Mouse (Mus musculus) midbrain, postnatal 0 days (tissue): ENCODE measurements around the gene Ccnt1. TPM values are rescaled to one million over a fixed set of nuclear protein-coding genes. Genes with fewer than 3 reads are reported as not detected.

Source experiments
- ATAC-seq: fragments of 200-750 bp; cut with Nextera tagmentation; 2 replicates; pipeline ENCODE4 v1.8.0; 2017; ENCODE audit warnings: moderate number of reproducible peaks, mild to moderate bottlenecking, moderate TSS enrichment, moderate library complexity; ENCODE audit not compliant: low FRiP score
- DNase-seq: peaks from one replicate; pipeline ENCODE4 v3.0.0-alpha.2; 2015; ENCODE audit warnings: low spot score
- H3K27ac ChIP-seq: fragments of 300-500 bp; sonication (generic); 2 replicates; pipeline ENCODE4 v1.5.1; 2014; ENCODE audit warnings: low read depth, mild to moderate bottlenecking, low read length, mixed read lengths
- H3K27me3 ChIP-seq: fragments of 300-500 bp; sonication (generic); 2 replicates; pipeline ENCODE4 v1.6.1; 2014; ENCODE audit warnings: low read length, control low read depth, mixed read lengths; ENCODE audit not compliant: insufficient read depth
- H3K36me3 ChIP-seq: fragments of 300-500 bp; sonication (generic); 2 replicates; pipeline ENCODE4 v1.6.1; 2014; ENCODE audit warnings: low read length, control low read depth, mixed read lengths; ENCODE audit not compliant: insufficient read depth
- H3K4me1 ChIP-seq: fragments of 300-500 bp; sonication (generic); 2 replicates; pipeline ENCODE4 v1.6.1; 2014; ENCODE audit warnings: mild to moderate bottlenecking, control low read depth, antibody characterized with exemption, low read length, mixed read lengths; ENCODE audit not compliant: insufficient read depth
- H3K4me2 ChIP-seq: fragments of 300-500 bp; sonication (generic); 2 replicates; pipeline ENCODE4 v1.6.1; 2014; ENCODE audit warnings: low read depth, mild to moderate bottlenecking, low read length, mixed read lengths; ENCODE audit not compliant: poor library complexity, severe bottlenecking
- H3K4me3 ChIP-seq: fragments of 300-500 bp; sonication (generic); 2 replicates; pipeline ENCODE4 v1.5.1; 2014; ENCODE audit warnings: low read depth, mild to moderate bottlenecking, low read length, moderate library complexity
- H3K9ac ChIP-seq: fragments of 300-500 bp; sonication (generic); replicated peaks from 2 replicates; pipeline ENCODE4 v1.6.1; 2014; ENCODE audit warnings: mild to moderate bottlenecking, low read length, moderate library complexity, mixed read lengths; ENCODE audit not compliant: poor library complexity, severe bottlenecking
- H3K9me3 ChIP-seq: fragments of 300-500 bp; sonication (generic); 2 replicates; pipeline ENCODE4 v1.6.1; 2016; ENCODE audit warnings: low read length, control low read depth
- CTCF ChIP-seq: IDR thresholded peaks from 2 replicates; pipeline ENCODE4 v1.5.1; 2016; ENCODE audit warnings: antibody characterized with exemption, mild to moderate bottlenecking
- WGBS: fragments of 180-500 bp; shearing (Covaris S2); extraction: QIAGEN DNeasy Blood & Tissue Kit; methylation state at CpG from one replicate; pipeline ENCODE4 v1.1.7; 2014; 5-methylcytosine and 5-hydroxymethylcytosine counted together
- polyA plus RNA-seq: library from polyadenylated mRNA; unstranded; fragments of >200 nt; fragmentation: Nextera tagmentation; extraction: Ambion mirVana; gene quantifications from 2 replicates; pipeline ENCODE4 v1.2.1, GENCODE M21; 2015
- total RNA-seq: library from RNA; depleted of rRNA; stranded (reverse); fragments of >200 nt; gene quantifications from 2 replicates; pipeline ENCODE4 v1.2.3, GENCODE M21; 2014

Ccnt1 gene
- total and polyA plus RNA-seq, 2 experiments from 2014 or later = 36.1 to 49.7 TPM

- DNase-seq (peak; percentile 89), ATAC-seq (peak; percentile 73; the same call in 1 of the 2 replicates)
- H3K27me3 ChIP-seq = no peaks in the 10 kb centered on the region
- H3K4me1 ChIP-seq = no peaks in the 10 kb centered on the region
- no peak overlapping the region for H3K4me3 ChIP-seq
- no peaks in the 10 kb centered on the region for H3K36me3 ChIP-seq
- H3K9me3 ChIP-seq = no peaks in the 10 kb centered on the region
- H3K27ac ChIP-seq = no peak overlapping the region
- no peak overlapping the region for H3K4me2 ChIP-seq
- H3K9ac ChIP-seq = no peak overlapping the region
- TF ChIP-seq CTCF = peak; percentile 94
- 51% methylated on average over 5 of the region's 5 CpGs for WGBS
Observed at GRCm38 (mm10) chr15:98579795-98580464, 9.2 kb upstream of the Ccnt1 start.

- DNase-seq (no peak), ATAC-seq (no peak)
- no peaks in the 10 kb centered on the region for H3K9me3 ChIP-seq
- H3K27ac ChIP-seq = no peak overlapping the region
- H3K36me3 ChIP-seq = no peaks in the 10 kb centered on the region
- H3K4me1 ChIP-seq = no peaks in the 10 kb centered on the region
- no peak overlapping the region for H3K4me2 ChIP-seq
- WGBS = 76% methylated on average over 2 of the region's 2 CpGs
- no peak for TF ChIP-seq CTCF
- no peaks in the 10 kb centered on the region for H3K27me3 ChIP-seq
- no peak overlapping the region for H3K4me3 ChIP-seq
- H3K9ac ChIP-seq = no peak overlapping the region
Observed at GRCm38 (mm10) chr15:98579310-98579709, 8.6 kb upstream of the Ccnt1 start.

DNA sequence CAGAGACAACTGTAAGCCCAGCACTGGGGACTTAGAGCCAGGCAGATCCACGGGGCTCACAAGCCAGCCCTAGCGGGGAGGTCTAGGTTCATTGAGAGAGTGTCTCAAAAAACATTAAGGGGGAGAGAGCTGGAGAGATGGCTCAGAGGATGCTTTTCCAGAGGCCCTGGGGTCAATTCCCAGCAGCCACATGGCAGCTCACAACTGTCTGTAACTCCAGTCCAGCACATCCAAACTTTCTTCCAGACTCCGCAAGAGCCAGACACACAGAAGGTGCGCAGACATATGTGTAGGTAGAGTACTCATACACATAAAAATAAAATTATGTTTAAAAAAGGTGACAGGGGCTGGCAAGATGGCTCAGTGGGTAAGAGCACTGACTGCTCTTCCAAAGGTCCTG, 2.6 kb upstream of the Ccnt1 start:
- Histone ChIP-seq H3K4me3 (no peak overlapping the region), H3K9me3 (no peaks in the 10 kb centered on the region), H3K4me1 (peaks cover 5% of the 10 kb centered on the region; the same call in 1 of the 2 replicates), H3K4me2 (no peak overlapping the region), H3K9ac (no peak overlapping the region), H3K27ac (no peak overlapping the region), H3K36me3 (no peaks in the 10 kb centered on the region), H3K27me3 (no peaks in the 10 kb centered on the region)
- ATAC-seq (no peak), DNase-seq (no peak)
- 73% methylated on average over 4 of the region's 4 CpGs for WGBS
- no peak for TF ChIP-seq CTCF

DNA sequence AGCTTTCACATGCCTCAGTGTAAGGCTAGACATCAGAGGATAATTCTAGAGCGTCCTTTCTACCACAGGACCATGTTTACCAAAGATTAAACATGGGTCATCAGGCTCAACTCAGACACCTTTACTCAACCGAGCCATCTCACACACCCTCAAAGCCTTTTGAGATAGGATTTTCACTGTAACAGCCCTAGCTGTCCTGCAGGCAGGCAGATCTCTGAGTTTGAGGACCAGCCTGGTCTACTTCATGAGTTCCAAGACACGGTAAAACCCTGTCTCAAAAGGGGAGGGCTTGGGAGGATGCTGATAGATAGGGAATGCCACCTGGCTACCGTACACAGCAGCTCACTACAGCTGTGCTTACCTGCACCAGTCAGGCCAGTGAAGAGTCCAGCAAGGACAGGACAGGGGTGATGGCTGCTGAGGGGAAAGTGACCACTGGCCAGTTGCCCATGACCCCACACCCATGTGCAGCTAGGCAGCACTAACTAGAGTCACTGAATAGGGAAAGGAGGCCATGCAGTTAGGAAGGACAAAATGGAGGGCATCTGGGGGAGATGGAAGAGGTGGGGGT, 843 bp downstream of the Ccnt1 start:
- no peak for TF ChIP-seq CTCF
- Histone ChIP-seq H3K9me3 (no peaks in the 10 kb centered on the region), H3K4me2 (no peak overlapping the region), H3K36me3 (no peaks in the 10 kb centered on the region), H3K9ac (no peak overlapping the region), H3K27ac (no peak overlapping the region), H3K27me3 (no peaks in the 10 kb centered on the region), H3K4me3 (no peak overlapping the region), H3K4me1 (peaks cover 17% of the 10 kb centered on the region)
- ATAC-seq (no peak), DNase-seq (no peak)
- WGBS = 89% methylated on average over 4 of the region's 4 CpGs

DNA sequence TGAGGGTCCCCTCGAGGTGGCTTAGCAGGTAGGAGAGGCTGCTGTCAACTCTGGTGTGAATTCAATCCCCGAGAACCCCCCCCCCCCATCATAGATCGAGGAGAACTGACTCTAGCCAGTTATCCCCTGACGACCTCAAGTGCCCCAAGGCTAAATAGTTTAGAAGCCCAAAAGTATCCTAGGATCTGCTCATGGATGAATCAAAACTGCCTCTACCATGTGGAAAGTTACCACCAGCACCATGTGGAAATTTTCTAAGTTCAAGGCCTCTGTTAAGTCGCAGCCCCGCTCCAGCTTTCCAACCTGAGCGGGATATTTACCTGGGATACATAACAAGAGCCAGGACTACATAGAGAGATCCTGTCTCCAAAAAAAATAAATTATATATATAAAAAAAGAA, 1.5 kb downstream of the Ccnt1 start:
- Histone ChIP-seq H3K4me3 (peak overlapping the region; percentile 91; the same call in 1 of the 2 replicates), H3K4me1 (peaks cover 17% of the 10 kb centered on the region), H3K36me3 (no peaks in the 10 kb centered on the region), H3K27ac (no peak overlapping the region), H3K9ac (0 out of 2 replicates have a peak overlapping the region, but pooled peaks have one; percentile 84), H3K9me3 (no peaks in the 10 kb centered on the region), H3K27me3 (no peaks in the 10 kb centered on the region), H3K4me2 (peak overlapping the region; percentile 74; the same call in 1 of the 2 replicates)
- DNase-seq (no peak), ATAC-seq (no peak)
- TF ChIP-seq CTCF = no peak
- WGBS = 74% methylated on average over 7 of the region's 7 CpGs
